Mouse (Mus musculus) CH12.LX (cell line): Measurements from ENCODE around the gene Alox12e. TPM values are rescaled to one million over a fixed set of nuclear protein-coding genes. Genes with fewer than 3 reads are reported as not detected.

Experiments used
- DNase-seq: peaks from one replicate; pipeline ENCODE4 v3.0.0-alpha.2; 2013; ENCODE audit errors: extremely low read depth
- H3K27ac ChIP-seq: 2 replicates; pipeline ENCODE4 v1.5.1; 2012; ENCODE audit warnings: low read depth, mild to moderate bottlenecking, control low read depth, moderate library complexity; ENCODE audit not compliant: insufficient read depth
- H3K27me3 ChIP-seq: replicated peaks from 2 replicates; pipeline ENCODE3; 2012; ENCODE audit warnings: inconsistent platforms
- H3K36me3 ChIP-seq, 2 experiments: replicated peaks in 1 of 2; 2 replicates each; pipeline versions ENCODE3 to v1.6.1; 2012; ENCODE audit warnings: inconsistent platforms in 1 of 2, low read length in 1 of 2, mild to moderate bottlenecking in 1 of 2, mixed read lengths in 1 of 2, moderate library complexity in 1 of 2; ENCODE audit not compliant: control insufficient read depth in 1 of 2, insufficient read depth in 1 of 2
- H3K4me1 ChIP-seq, 2 experiments: 2 replicates each; pipeline ENCODE4 v1.6.1; 2012; ENCODE audit warnings: inconsistent platforms in 1 of 2, moderate library complexity in 1 of 2; ENCODE audit not compliant: insufficient read depth in 2 of 2, control insufficient read depth in 1 of 2
- H3K4me2 ChIP-seq: 2 replicates; pipeline ENCODE4 v1.6.1; 2012; ENCODE audit warnings: low read depth, mild to moderate bottlenecking, control low read depth; ENCODE audit not compliant: poor library complexity, insufficient read depth, severe bottlenecking
- H3K4me3 ChIP-seq, 3 experiments: fragments of 150-350 bp in 1 of 3; sonication (generic) in 1 of 3; replicated peaks in 1 of 3; 2 replicates each; pipeline versions ENCODE3 to v1.5.1; 2011 to 2012; ENCODE audit warnings: low read depth in 2 of 3, low read length in 2 of 3, mild to moderate bottlenecking in 2 of 3, moderate library complexity in 2 of 3, control low read depth in 1 of 3, improper control_type of control experiment in 1 of 3, inconsistent platforms in 1 of 3, mixed read lengths in 1 of 3; ENCODE audit not compliant: poor library complexity in 1 of 3
- H3K79me2 ChIP-seq: replicated peaks from 2 replicates; pipeline ENCODE4 v1.6.1; 2012; ENCODE audit warnings: mild to moderate bottlenecking, moderate library complexity; ENCODE audit not compliant: control insufficient read depth, poor library complexity, insufficient read depth, severe bottlenecking; ENCODE audit errors: extremely low read depth
- H3K9ac ChIP-seq: 2 replicates; pipeline ENCODE4 v1.6.1; 2012; ENCODE audit warnings: low read depth, mild to moderate bottlenecking, control low read depth, moderate library complexity; ENCODE audit not compliant: insufficient read depth
- H3K9me3 ChIP-seq: replicated peaks from 2 replicates; pipeline ENCODE3; 2012; ENCODE audit warnings: low read length, inconsistent platforms, mixed read lengths
- CTCF ChIP-seq, 2 experiments: IDR thresholded peaks in 1 of 2; conservative IDR thresholded peaks in 1 of 2; 2 replicates each; pipeline ENCODE4 v1.5.1; 2011 to 2012; ENCODE audit warnings: low read depth in 2 of 2, low read length in 2 of 2, improper control_type of control experiment in 1 of 2, inconsistent platforms in 1 of 2, mild to moderate bottlenecking in 1 of 2, moderate library complexity in 1 of 2
- EP300 ChIP-seq: IDR thresholded peaks from 2 replicates; pipeline ENCODE4 v1.6.1; 2011; ENCODE audit warnings: low read length, improper control_type of control experiment
- GABPA ChIP-seq: IDR thresholded peaks from 2 replicates; pipeline ENCODE4 v1.6.1; 2012; ENCODE audit warnings: low read depth, low read length, improper control_type of control experiment, inconsistent platforms; ENCODE audit not compliant: insufficient replicate concordance
- HCFC1 ChIP-seq: IDR thresholded peaks from 2 replicates; pipeline ENCODE4 v1.6.1; 2012; ENCODE audit warnings: low read depth, mild to moderate bottlenecking, inconsistent platforms, low read length, improper control_type of control experiment
- JUN ChIP-seq: IDR thresholded peaks from 2 replicates; pipeline ENCODE4 v1.6.1; 2011; ENCODE audit warnings: low read depth, mild to moderate bottlenecking, low read length, improper control_type of control experiment, moderate library complexity; ENCODE audit not compliant: insufficient read depth
- MAX ChIP-seq: IDR thresholded peaks from 2 replicates; pipeline ENCODE4 v1.6.1; 2011; ENCODE audit warnings: low read length, improper control_type of control experiment
- MEF2A ChIP-seq: IDR thresholded peaks from 2 replicates; pipeline ENCODE4 v1.6.1; 2014; ENCODE audit warnings: low read depth, mild to moderate bottlenecking, inconsistent platforms, low read length, improper control_type of control experiment, borderline replicate concordance
- MYC ChIP-seq: IDR thresholded peaks from 2 replicates; pipeline ENCODE4 v1.6.1; 2011; ENCODE audit warnings: low read depth, mild to moderate bottlenecking, improper control_type of control experiment, low read length
- NELFE ChIP-seq: IDR thresholded peaks from 2 replicates; pipeline ENCODE4 v1.6.1; 2011; ENCODE audit warnings: low read depth, low read length, improper control_type of control experiment
- POLR2A ChIP-seq: IDR thresholded peaks from 2 replicates; pipeline ENCODE4 v1.6.1; 2011; ENCODE audit warnings: low read depth, mild to moderate bottlenecking, improper control_type of control experiment, low read length
- POLR2AphosphoS2 ChIP-seq: IDR thresholded peaks from 2 replicates; pipeline ENCODE4 v1.6.1; 2011; ENCODE audit warnings: low read depth, low read length, improper control_type of control experiment
- RAD21 ChIP-seq: IDR thresholded peaks from 2 replicates; pipeline ENCODE4 v1.6.1; 2011; ENCODE audit warnings: low read depth, mild to moderate bottlenecking, low read length, improper control_type of control experiment, moderate library complexity
- RCOR1 ChIP-seq: conservative IDR thresholded peaks from 2 replicates; pipeline ENCODE4 v1.6.1; 2012; ENCODE audit warnings: low read depth, mild to moderate bottlenecking, inconsistent platforms, low read length, improper control_type of control experiment
- TCF12 ChIP-seq: IDR thresholded peaks from 2 replicates; pipeline ENCODE4 v1.6.1; 2014; ENCODE audit warnings: low read depth, mild to moderate bottlenecking, inconsistent platforms, low read length, improper control_type of control experiment
- USF1 ChIP-seq: IDR thresholded peaks from 2 replicates; pipeline ENCODE4 v1.6.1; 2014; ENCODE audit warnings: low read depth, mild to moderate bottlenecking, inconsistent platforms, low read length, improper control_type of control experiment
- ZKSCAN1 ChIP-seq: IDR thresholded peaks from 2 replicates; pipeline ENCODE4 v1.6.1; 2012; ENCODE audit warnings: low read depth, inconsistent platforms, low read length, improper control_type of control experiment, borderline replicate concordance
- ZNF384 ChIP-seq: IDR thresholded peaks from 2 replicates; pipeline ENCODE4 v1.6.1; 2012; ENCODE audit warnings: low read depth, low read length, improper control_type of control experiment, inconsistent platforms
- dilution Hi-C: fragments of 300-500 bp; cut with MboI; formaldehyde crosslinking; loops from 2 replicates; pipeline ENCODE4 v1.14.3; 2020; ENCODE audit warnings: low sequenced_read_pairs; ENCODE audit not compliant: extremely low pct_unique_long_range_greater_than_20kb, extremely low pct_ligation_motif_present
- in situ Hi-C: fragments of 300-500 bp; cut with MboI; formaldehyde crosslinking; loops from 3 replicates; pipeline ENCODE4 v1.14.3; 2019; ENCODE audit warnings: low sequenced_read_pairs, low pct_ligation_motif_present, low pct_unique_long_range_greater_than_20kb, mixed read lengths
- polyA plus RNA-seq: library from polyadenylated mRNA; unstranded; fragments of >175 nt; gene quantifications from 2 replicates; pipeline ENCODE4 v1.2.1, GENCODE M21; 2012; ENCODE audit warnings: low read depth; ENCODE audit not compliant: insufficient read length
- total RNA-seq, 2 experiments: library from RNA; depleted of rRNA; stranded (reverse); fragments of 300-350 nt in 1 of 2; fragments of >200 nt in 1 of 2; gene quantifications; 2 replicates each; pipeline ENCODE4 v1.2.3; 2012 to 2014

Alox12e gene
- total and polyA plus RNA-seq, 3 experiments: 0.21 TPM; not detected in 2

GRCm38 (mm10) chr11:70345061-70345460 lies 22.6 kb upstream of the Alox12e start:
- TF ChIP-seq RAD21 (no peak), JUN (no peak), USF1 (no peak), TCF12 (no peak), HCFC1 (no peak), GABPA (no peak), MEF2A (no peak), MYC (no peak), RCOR1 (no peak), ZNF384 (no peak), MAX (no peak), POLR2A (no peak), NELFE (no peak), EP300 (no peak), POLR2AphosphoS2 (no peak)
- Histone ChIP-seq H3K9ac (no peak overlapping the region), H3K79me2 (no peaks in the 10 kb centered on the region), H3K27ac (no peak overlapping the region), H3K4me1 (peaks cover under 1 to 5% of the 10 kb centered on the region in 2 experiments; a peak in 2 of 4 replicates), H3K4me2 (no peak overlapping the region), H3K4me3 (no peak overlapping the region), H3K9me3 (no peaks in the 10 kb centered on the region), H3K36me3 (no peaks in the 10 kb centered on the region), H3K27me3 (peaks cover 91% of the 10 kb centered on the region)
- dilution Hi-C loops: no loop called here
- DNase-seq: no peak
- in situ Hi-C loops: loop anchor here (5.0 kb wide), 1 partner anchor 52 kb away; no protein-coding TSS in a partner anchor

DNA sequence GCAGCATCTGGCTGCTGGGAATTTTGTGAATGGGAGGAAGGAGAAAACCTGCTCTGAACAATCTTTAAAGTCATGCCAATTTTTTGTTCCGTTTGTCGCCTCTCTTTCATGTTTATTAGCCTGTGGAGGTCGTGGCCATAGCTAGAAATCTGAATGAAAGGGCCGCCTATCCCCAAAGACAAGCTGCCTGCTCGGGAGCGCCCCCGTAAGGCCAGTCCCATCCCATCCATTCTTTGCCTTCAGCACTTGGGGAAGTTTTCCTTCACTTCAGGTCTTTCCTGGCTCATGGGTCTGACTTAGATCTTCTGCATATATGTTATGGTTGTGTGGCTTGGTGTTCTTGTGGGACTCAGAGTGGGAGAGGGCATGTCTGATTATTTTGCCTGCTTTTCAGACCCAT lies 17.1 kb upstream of the Alox12e start:
- dilution Hi-C loops (no loop called here), in situ Hi-C loops (no loop called here)
- no peak overlapping the region for H3K9ac ChIP-seq
- no peaks in the 10 kb centered on the region for H3K36me3 ChIP-seq
- H3K4me3 ChIP-seq: no peak overlapping the region
- H3K27ac ChIP-seq: no peak overlapping the region
- H3K4me1 ChIP-seq: peaks cover 0 to 6% of the 10 kb centered on the region in 2 experiments; a peak in 1 of 4 replicates
- H3K79me2 ChIP-seq: no peaks in the 10 kb centered on the region
- no peak for DNase-seq
- no peak for TF ChIP-seq ZKSCAN1
- peak in 1 of 2 experiments; percentile 30; a peak in 2 of 4 replicates for TF ChIP-seq CTCF (conservative IDR thresholded peaks at IDR 0.05 in 1 of 2, IDR thresholded peaks at IDR 0.05 in 1 of 2; ENCODE audit: low read depth in 2 of 2, low read length in 2 of 2)
- TF ChIP-seq, all 38 proteins: peak for 1
- Histone ChIP-seq H3K4me2 (no peak overlapping the region), H3K9me3 (no peaks in the 10 kb centered on the region), H3K27me3 (peaks cover 64% of the 10 kb centered on the region)
